Mouse (Mus musculus) lung, embryonic 14.5 days (tissue): ENCODE measurements around the gene Ctsc. TPM values are rescaled to one million over a fixed set of nuclear protein-coding genes. Genes with fewer than 3 reads are reported as not detected.

Source experiments
- ATAC-seq: fragments of 200-750 bp; cut with Nextera tagmentation; 2 replicates; pipeline ENCODE4 v1.8.0; 2017; ENCODE audit warnings: mild to moderate bottlenecking, moderate TSS enrichment, moderate library complexity; ENCODE audit not compliant: insufficient read depth
- DNase-seq: peaks from one replicate; pipeline ENCODE4 v3.0.0-alpha.2; 2015
- H3K27ac ChIP-seq: fragments of 300-500 bp; sonication (generic); 2 replicates; pipeline ENCODE4 v1.5.1; 2014; ENCODE audit warnings: low read depth, mild to moderate bottlenecking, moderate library complexity
- H3K27me3 ChIP-seq: fragments of 300-500 bp; sonication (generic); 2 replicates; pipeline ENCODE4 v1.6.1; 2014; ENCODE audit warnings: low read length, control low read depth; ENCODE audit not compliant: insufficient read depth
- H3K36me3 ChIP-seq: fragments of 300-500 bp; sonication (generic); 2 replicates; pipeline ENCODE4 v1.6.1; 2014; ENCODE audit warnings: control low read depth; ENCODE audit not compliant: insufficient read depth
- H3K4me1 ChIP-seq: fragments of 300-500 bp; sonication (generic); 2 replicates; pipeline ENCODE4 v1.6.1; 2014; ENCODE audit warnings: antibody characterized with exemption, control low read depth; ENCODE audit not compliant: insufficient read depth
- H3K4me2 ChIP-seq: fragments of 300-500 bp; sonication (generic); 2 replicates; pipeline ENCODE4 v1.6.1; 2014; ENCODE audit warnings: mild to moderate bottlenecking
- H3K4me3 ChIP-seq: fragments of 300-500 bp; sonication (generic); 2 replicates; pipeline ENCODE4 v1.5.1; 2014; ENCODE audit warnings: low read depth, low read length
- H3K9ac ChIP-seq: fragments of 300-500 bp; sonication (generic); 2 replicates; pipeline ENCODE4 v1.6.1; 2014
- H3K9me3 ChIP-seq: fragments of 300-500 bp; sonication (generic); 2 replicates; pipeline ENCODE4 v1.6.1; 2016; ENCODE audit warnings: low read depth, low read length, control low read depth
- CTCF ChIP-seq: IDR thresholded peaks from 2 replicates; pipeline ENCODE4 v1.5.1; 2016; ENCODE audit warnings: antibody characterized with exemption, low read depth
- WGBS: fragments of 180-500 bp; shearing (Covaris S2); extraction: QIAGEN DNeasy Blood & Tissue Kit; methylation state at CpG from one replicate; pipeline ENCODE4 v1.1.7; 2014; 5-methylcytosine and 5-hydroxymethylcytosine counted together
- polyA plus RNA-seq: library from polyadenylated mRNA; unstranded; fragments of >200 nt; fragmentation: Nextera tagmentation; extraction: Ambion mirVana; gene quantifications from 2 replicates; pipeline ENCODE4 v1.2.1, GENCODE M21; 2014

The Ctsc gene
- polyA plus RNA-seq, 1 experiment from 2014 or later, result 92.6 TPM

DNA sequence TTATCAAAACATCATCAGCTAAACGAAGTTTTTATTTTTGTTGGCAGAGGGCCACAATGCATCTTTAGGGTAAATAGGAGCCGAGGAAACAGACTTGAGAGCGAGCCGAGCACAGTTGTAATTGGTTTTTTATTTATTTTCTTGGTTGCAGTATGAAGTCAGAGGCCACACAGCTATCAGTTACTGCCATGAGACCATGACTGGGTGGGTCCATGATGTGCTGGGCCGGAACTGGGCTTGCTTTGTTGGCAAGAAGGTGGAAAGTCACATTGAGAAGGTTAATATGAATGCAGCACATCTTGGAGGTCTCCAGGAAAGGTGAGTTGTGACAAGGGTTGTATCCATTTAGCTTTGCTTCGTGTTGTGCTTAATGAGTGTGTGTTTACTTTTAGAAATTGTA, 19.0 kb downstream of the Ctsc start:
- Histone ChIP-seq H3K4me2 (no peak overlapping the region), H3K36me3 (0 out of 2 replicates have a peak, but pooled peaks cover 6% of the 10 kb centered on the region), H3K9me3 (no peaks in the 10 kb centered on the region), H3K4me3 (no peak overlapping the region), H3K27me3 (no peaks in the 10 kb centered on the region), H3K4me1 (0 out of 2 replicates have a peak, but pooled peaks cover 3% of the 10 kb centered on the region), H3K9ac (no peak overlapping the region), H3K27ac (no peak overlapping the region)
- WGBS, result 48% methylated on average over 6 of the region's 6 CpGs
- peak; percentile 73 for DNase-seq
- ATAC-seq, result no peak; the same call in 1 of the 2 replicates
- no peak for TF ChIP-seq CTCF

DNA sequence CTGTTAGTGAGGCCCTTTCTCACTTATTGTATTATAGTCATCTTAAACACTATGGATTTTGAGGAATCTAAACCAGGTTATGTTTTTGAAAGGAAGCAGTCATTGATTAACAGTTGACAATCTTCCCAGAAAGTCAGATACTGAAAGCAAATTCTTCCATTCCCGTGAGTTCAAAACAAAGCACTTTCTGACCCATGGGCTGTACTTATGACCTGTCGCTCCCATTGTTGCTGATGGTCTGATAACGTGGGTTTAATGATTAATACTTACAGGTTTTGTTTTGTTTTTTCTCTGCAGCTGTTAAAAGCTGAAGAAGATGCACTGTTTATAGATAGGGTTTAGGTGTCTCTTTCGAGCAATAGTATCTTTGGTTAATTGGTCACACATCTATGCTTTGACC, 27.9 kb downstream of the Ctsc start:
- no peak overlapping the region for H3K9ac ChIP-seq

DNA sequence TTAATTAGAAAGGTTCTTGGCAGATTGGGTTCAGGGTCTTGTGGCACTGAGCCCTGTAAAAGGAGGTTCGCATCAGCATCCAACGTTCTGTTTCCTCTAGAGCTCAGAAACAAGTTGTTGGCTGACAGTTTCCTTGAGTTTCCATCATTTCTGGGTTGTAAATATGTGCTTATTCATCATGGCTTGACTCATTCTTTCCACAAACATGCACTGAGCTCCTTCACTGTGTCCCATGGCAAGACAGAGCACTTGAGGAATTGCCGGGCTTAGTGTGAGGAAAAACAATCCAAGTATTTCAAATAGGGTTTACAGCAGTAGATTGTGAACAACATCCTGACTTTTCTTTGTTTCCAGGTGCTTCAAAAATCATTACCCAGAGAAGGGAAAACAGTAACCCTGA, 28.8 kb downstream of the Ctsc start:
- ATAC-seq (no peak), DNase-seq (no peak)
- TF ChIP-seq CTCF, result no peak

More for the DNA sequence above, 27.9 kb downstream of the Ctsc start:
- Histone ChIP-seq H3K36me3 (peaks cover 12% of the 10 kb centered on the region), H3K27me3 (no peaks in the 10 kb centered on the region), H3K4me2 (no peak overlapping the region), H3K4me1 (no peaks in the 10 kb centered on the region), H3K4me3 (no peak overlapping the region), H3K9me3 (no peaks in the 10 kb centered on the region), H3K27ac (no peak overlapping the region)
- no peak for TF ChIP-seq CTCF
- ATAC-seq, result no peak
- WGBS, result 69% methylated on average over 4 of the region's 4 CpGs
- DNase-seq, result no peak

DNA sequence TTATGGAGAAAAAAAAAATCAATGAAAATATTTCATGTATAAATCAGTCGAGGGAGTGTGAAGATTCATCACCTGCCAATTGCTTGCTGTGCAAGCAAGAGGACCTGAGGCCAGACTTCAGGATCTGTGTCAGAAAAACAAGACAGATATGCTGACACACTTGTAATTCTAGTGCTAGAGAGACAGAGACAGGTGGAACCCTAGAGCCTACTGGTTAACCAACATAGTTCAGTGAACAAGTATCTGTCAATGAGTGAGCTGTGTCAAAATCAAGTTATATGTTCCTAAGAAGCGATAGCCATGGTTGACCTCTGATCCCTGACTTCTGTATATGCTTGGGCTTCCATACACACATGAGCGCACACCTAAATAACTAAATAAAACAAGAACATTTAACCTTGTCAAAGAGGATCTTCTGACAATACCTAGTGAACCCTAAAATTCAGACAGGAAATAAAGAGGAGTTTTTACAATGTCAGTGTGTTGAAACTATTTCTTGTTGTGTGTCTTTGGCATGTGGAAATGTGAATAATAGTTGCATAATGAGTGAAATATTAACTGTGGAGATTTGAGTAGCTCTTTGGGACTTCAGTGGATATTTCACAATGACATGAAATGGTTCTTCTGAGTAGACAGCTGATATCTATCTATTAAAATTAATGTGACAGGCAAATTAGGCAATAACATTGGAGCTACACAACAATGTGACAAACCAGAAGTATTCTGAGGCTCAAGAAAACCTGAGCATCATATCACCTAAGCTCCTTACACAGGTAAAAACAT, 32.7 kb downstream of the Ctsc start:
- Histone ChIP-seq H3K27me3 (no peaks in the 10 kb centered on the region), H3K27ac (no peak overlapping the region), H3K9me3 (no peaks in the 10 kb centered on the region), H3K36me3 (peaks cover 7% of the 10 kb centered on the region; the same call in 1 of the 2 replicates), H3K4me1 (no peaks in the 10 kb centered on the region), H3K4me3 (no peak overlapping the region), H3K4me2 (no peak overlapping the region), H3K9ac (no peak overlapping the region)
- no peak for TF ChIP-seq CTCF
- WGBS, result 76% methylated on average over 3 of the region's 3 CpGs
- DNase-seq, result no peak
- no peak for ATAC-seq

More for the DNA sequence above, 28.8 kb downstream of the Ctsc start:
- H3K4me3 ChIP-seq, result no peak overlapping the region
- H3K9me3 ChIP-seq, result no peaks in the 10 kb centered on the region
- no peak overlapping the region for H3K4me2 ChIP-seq
- H3K27ac ChIP-seq, result no peak overlapping the region
- peaks cover 12% of the 10 kb centered on the region for H3K36me3 ChIP-seq
- WGBS, result 65% methylated on average over 3 of the region's 3 CpGs
- H3K4me1 ChIP-seq, result no peaks in the 10 kb centered on the region
- no peak overlapping the region for H3K9ac ChIP-seq
- no peaks in the 10 kb centered on the region for H3K27me3 ChIP-seq

DNA sequence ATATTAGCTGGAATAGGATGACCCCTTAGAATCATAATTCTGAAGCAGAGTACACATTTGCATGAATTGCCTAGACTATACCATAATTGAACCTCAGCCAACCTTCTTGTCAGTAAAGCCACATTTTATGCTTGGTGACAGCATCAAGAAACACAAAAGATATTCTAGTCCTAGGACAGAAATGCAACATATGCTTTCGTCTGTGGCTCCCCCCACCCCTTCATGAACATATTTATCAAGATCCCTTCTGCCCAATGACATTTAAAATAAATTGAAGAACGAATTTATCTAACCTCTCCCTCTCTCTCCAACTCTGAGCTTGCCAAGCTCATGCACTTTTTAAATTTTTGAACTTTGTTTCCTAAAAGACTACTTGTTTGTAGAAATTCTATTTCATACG, 38.5 kb downstream of the Ctsc start:
- ATAC-seq, result no peak
- 44% methylated on average over 3 of the region's 3 CpGs for WGBS
- no peak overlapping the region for H3K9ac ChIP-seq

DNA sequence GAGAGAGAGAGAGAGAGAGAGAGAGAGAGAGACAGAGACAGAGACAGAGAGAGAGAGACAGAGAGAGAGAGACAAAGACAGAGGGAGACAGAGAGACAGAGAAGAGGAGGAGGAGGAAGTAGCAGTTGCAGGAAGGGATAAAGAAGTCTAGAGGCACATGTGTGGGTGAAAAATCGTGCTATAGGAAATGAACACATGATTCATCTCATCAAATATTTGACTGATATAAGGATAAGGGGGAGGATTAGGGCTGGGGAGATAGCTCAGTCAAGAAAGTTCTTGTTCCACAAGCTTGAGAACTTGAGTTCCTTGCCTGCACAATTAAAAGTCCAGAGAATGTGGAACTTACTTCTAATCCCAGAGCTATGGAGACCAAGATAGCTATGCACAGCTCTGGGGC, 40.6 kb downstream of the Ctsc start:
- 37% methylated on average over 1 of the region's 1 CpGs for WGBS
- Histone ChIP-seq H3K9me3 (no peaks in the 10 kb centered on the region), H3K4me1 (peaks cover 5% of the 10 kb centered on the region; the same call in 1 of the 2 replicates), H3K4me3 (no peak overlapping the region), H3K36me3 (no peaks in the 10 kb centered on the region), H3K4me2 (no peak overlapping the region), H3K27me3 (no peaks in the 10 kb centered on the region), H3K9ac (no peak overlapping the region), H3K27ac (no peak overlapping the region)
- DNase-seq, result no peak
- TF ChIP-seq CTCF, result no peak
- no peak for ATAC-seq

More for the DNA sequence above, 38.5 kb downstream of the Ctsc start:
- Histone ChIP-seq H3K36me3 (no peaks in the 10 kb centered on the region), H3K4me1 (no peaks in the 10 kb centered on the region), H3K27ac (no peak overlapping the region), H3K4me2 (no peak overlapping the region), H3K27me3 (no peaks in the 10 kb centered on the region), H3K4me3 (no peak overlapping the region), H3K9me3 (no peaks in the 10 kb centered on the region)
- no peak for TF ChIP-seq CTCF
- peak; percentile 21 for DNase-seq

DNA sequence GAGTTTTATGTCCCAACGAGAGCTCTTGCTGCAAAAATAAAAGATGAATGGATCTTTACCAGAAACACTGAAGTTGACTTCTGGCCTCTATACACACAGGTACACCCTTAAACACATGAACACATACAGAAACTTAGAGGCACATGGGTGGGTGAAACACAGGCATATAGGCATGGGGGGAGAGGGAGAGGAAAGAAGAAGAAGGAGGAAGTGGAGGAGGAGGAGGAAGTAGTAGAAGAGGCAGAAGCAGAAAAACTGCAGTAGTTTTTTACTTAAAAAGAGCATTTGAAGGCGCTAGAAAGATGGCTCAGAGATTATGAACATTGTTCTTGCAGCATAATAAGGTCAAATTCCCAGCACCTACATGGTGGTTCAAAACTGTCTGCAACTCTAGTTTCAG, 41.0 kb downstream of the Ctsc start:
- 87% methylated on average over 2 of the region's 2 CpGs for WGBS
- ATAC-seq (no peak), DNase-seq (no peak)
- Histone ChIP-seq H3K9ac (no peak overlapping the region), H3K4me2 (no peak overlapping the region), H3K4me3 (no peak overlapping the region), H3K4me1 (peaks cover 5% of the 10 kb centered on the region; the same call in 1 of the 2 replicates), H3K27ac (no peak overlapping the region), H3K27me3 (no peaks in the 10 kb centered on the region), H3K36me3 (no peaks in the 10 kb centered on the region), H3K9me3 (no peaks in the 10 kb centered on the region)
- no peak for TF ChIP-seq CTCF
